Mouse (Mus musculus) liver, embryonic 11.5 days (tissue): Measurements from ENCODE around the gene Plin5. TPM values are rescaled to one million over a fixed set of nuclear protein-coding genes. Genes with fewer than 3 reads are reported as not detected.

ENCODE experiments used
- ATAC-seq: fragments of 200-750 bp; cut with Nextera tagmentation; replicated peaks from 2 replicates; pipeline ENCODE4 v1.8.0; 2017; ENCODE audit warnings: moderate number of reproducible peaks, mild to moderate bottlenecking, moderate TSS enrichment, moderate library complexity; ENCODE audit not compliant: low FRiP score
- DNase-seq: peaks from one replicate; pipeline ENCODE4 v3.0.0-alpha.2; 2017; ENCODE audit warnings: low spot score
- H3K27ac ChIP-seq: fragments of 300-500 bp; sonication (generic); 2 replicates; pipeline ENCODE4 v1.5.1; 2014; ENCODE audit warnings: mild to moderate bottlenecking, low read depth, low read length, control low read depth
- H3K27me3 ChIP-seq: fragments of 300-500 bp; sonication (generic); replicated peaks from 2 replicates; pipeline ENCODE4 v1.6.1; 2014; ENCODE audit warnings: low read length, mixed read lengths; ENCODE audit not compliant: control insufficient read depth, insufficient read depth
- H3K36me3 ChIP-seq: fragments of 300-500 bp; sonication (generic); 2 replicates; pipeline ENCODE4 v1.6.1; 2014; ENCODE audit warnings: mild to moderate bottlenecking, low read length, moderate library complexity, mixed read lengths; ENCODE audit not compliant: control insufficient read depth, insufficient read depth
- H3K4me1 ChIP-seq: fragments of 300-500 bp; sonication (generic); replicated peaks from 2 replicates; pipeline ENCODE4 v1.6.1; 2014; ENCODE audit warnings: low read length, mixed read lengths; ENCODE audit not compliant: control insufficient read depth, insufficient read depth
- H3K4me2 ChIP-seq: fragments of 300-500 bp; sonication (generic); 2 replicates; pipeline ENCODE4 v1.6.1; 2014; ENCODE audit warnings: mild to moderate bottlenecking, control low read depth, moderate library complexity
- H3K4me3 ChIP-seq: fragments of 300-500 bp; sonication (generic); 2 replicates; pipeline ENCODE4 v1.5.1; 2014; ENCODE audit warnings: low read depth, low read length, control low read depth
- H3K9ac ChIP-seq: fragments of 300-500 bp; sonication (generic); 2 replicates; pipeline ENCODE4 v1.6.1; 2014; ENCODE audit warnings: low read depth, low read length, control low read depth
- H3K9me3 ChIP-seq: fragments of 300-500 bp; sonication (generic); 2 replicates; pipeline ENCODE4 v1.6.1; 2016; ENCODE audit warnings: low read length, inconsistent platforms, mixed read lengths; ENCODE audit not compliant: control insufficient read depth
- WGBS: fragments of 180-500 bp; shearing (Covaris S2); extraction: QIAGEN DNeasy Blood & Tissue Kit; methylation state at CpG from one replicate; pipeline ENCODE4 v1.1.7; 2014; 5-methylcytosine and 5-hydroxymethylcytosine counted together
- polyA plus RNA-seq: library from polyadenylated mRNA; unstranded; fragments of >200 nt; fragmentation: Nextera tagmentation; extraction: Ambion mirVana; gene quantifications from 2 replicates; pipeline ENCODE4 v1.2.1, GENCODE M21; 2014

Plin5 gene
- polyA plus RNA-seq, 1 experiment from 2014 or later = 0.43 TPM

GRCm38 (mm10) chr17:56137839-56138613 lies 20.6 kb upstream of the Plin5 start:
- H3K36me3 ChIP-seq = no peaks in the 10 kb centered on the region
- H3K27ac ChIP-seq = no peak overlapping the region
- H3K4me2 ChIP-seq = peak overlapping the region; percentile 3
- no peaks in the 10 kb centered on the region for H3K9me3 ChIP-seq
- peaks cover 40% of the 10 kb centered on the region for H3K4me1 ChIP-seq
- no peak for ATAC-seq
- no peak for DNase-seq
- H3K9ac ChIP-seq = no peak overlapping the region
- 23% methylated on average over 25 of the region's 25 CpGs for WGBS
- no peak overlapping the region for H3K4me3 ChIP-seq
- peaks cover 47% of the 10 kb centered on the region for H3K27me3 ChIP-seq

DNA sequence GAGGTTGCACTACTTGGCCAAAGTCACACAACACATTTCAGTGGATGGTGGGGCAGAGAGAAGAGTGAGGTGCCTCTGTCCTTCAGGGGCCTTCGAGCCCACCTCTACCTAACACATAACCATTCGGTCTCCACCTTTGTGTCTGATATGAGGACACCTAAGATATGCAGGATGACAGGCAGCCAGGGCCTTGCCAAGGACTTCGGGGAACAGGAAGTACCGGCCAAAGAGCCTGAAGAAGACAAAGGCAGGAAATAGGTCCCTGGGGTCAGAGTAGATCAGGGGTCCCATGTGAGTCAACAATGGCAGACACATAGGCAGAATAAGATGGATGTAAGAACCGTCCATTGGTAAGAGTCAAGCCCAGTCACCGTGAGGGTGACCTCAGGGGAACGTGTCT lies 19.2 kb upstream of the Plin5 start:
- Histone ChIP-seq H3K27me3 (peaks cover 33% of the 10 kb centered on the region), H3K27ac (no peak overlapping the region), H3K9ac (no peak overlapping the region), H3K9me3 (no peaks in the 10 kb centered on the region), H3K4me3 (no peak overlapping the region), H3K4me2 (no peak overlapping the region), H3K36me3 (no peaks in the 10 kb centered on the region), H3K4me1 (peaks cover 32% of the 10 kb centered on the region)
- no peak for ATAC-seq
- no peak for DNase-seq
- WGBS = 69% methylated on average over 7 of the region's 7 CpGs

GRCm38 (mm10) chr17:56134463-56134971 lies 17.1 kb upstream of the Plin5 start:
- Histone ChIP-seq H3K27ac (peak overlapping the region; percentile 77; the same call in 1 of the 2 replicates), H3K27me3 (peaks cover 13% of the 10 kb centered on the region), H3K9ac (0 out of 2 replicates have a peak overlapping the region, but pooled peaks have one; percentile 44), H3K9me3 (no peaks in the 10 kb centered on the region), H3K4me1 (peaks cover 27% of the 10 kb centered on the region), H3K4me2 (peak overlapping the region; percentile 92), H3K4me3 (peak overlapping the region; percentile 54), H3K36me3 (no peaks in the 10 kb centered on the region)
- WGBS = 2% methylated on average over 27 of the region's 27 CpGs
- ATAC-seq (peak; percentile 57), DNase-seq (peak; percentile 73)

GRCm38 (mm10) chr17:56133457-56134363 lies 16.3 kb upstream of the Plin5 start:
- H3K9ac ChIP-seq = peak overlapping the region; percentile 35
- peak overlapping the region; percentile 77 for H3K27ac ChIP-seq
- H3K4me2 ChIP-seq = peak overlapping the region; percentile 92
- ATAC-seq = peak; percentile 70
- WGBS = 9% methylated on average over 18 of the region's 21 CpGs
- H3K4me3 ChIP-seq = peak overlapping the region; percentile 54
- DNase-seq = peak; percentile 73
- H3K27me3 ChIP-seq = peaks cover 5% of the 10 kb centered on the region
- peaks cover 24% of the 10 kb centered on the region for H3K4me1 ChIP-seq
- no peaks in the 10 kb centered on the region for H3K9me3 ChIP-seq
- H3K36me3 ChIP-seq = no peaks in the 10 kb centered on the region

DNA sequence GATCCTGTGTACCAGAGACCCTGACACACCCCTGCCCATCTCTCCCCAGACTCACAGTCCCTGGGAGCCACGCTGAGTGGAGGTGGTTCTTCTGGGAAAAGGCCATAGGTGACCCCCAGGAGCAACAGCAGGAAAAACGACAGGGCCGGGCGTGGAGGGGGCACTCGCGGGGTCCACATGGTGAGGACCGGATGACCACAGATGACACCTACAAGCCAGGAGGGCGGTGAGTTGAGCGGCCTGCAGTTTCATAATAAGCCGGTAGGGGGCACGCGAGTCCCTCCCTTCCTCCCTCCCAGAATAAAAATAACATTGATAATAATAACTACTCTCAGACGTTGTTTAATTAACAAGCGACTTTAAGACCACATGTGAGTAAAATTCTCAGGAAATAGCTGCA lies 15.3 kb upstream of the Plin5 start:
- no peaks in the 10 kb centered on the region for H3K36me3 ChIP-seq
- H3K9ac ChIP-seq = no peak overlapping the region
- 0 out of 2 replicates have a peak overlapping the region, but pooled peaks have one; percentile 10 for H3K4me3 ChIP-seq
- DNase-seq = peak; percentile 72
- peaks cover 21% of the 10 kb centered on the region for H3K4me1 ChIP-seq
- no peak for ATAC-seq
- peak overlapping the region; percentile 43 for H3K4me2 ChIP-seq
- WGBS = 2% methylated on average over 14 of the region's 14 CpGs
- H3K9me3 ChIP-seq = no peaks in the 10 kb centered on the region
- H3K27ac ChIP-seq = no peak overlapping the region; the same call in 1 of the 2 replicates
- no peaks in the 10 kb centered on the region for H3K27me3 ChIP-seq

DNA sequence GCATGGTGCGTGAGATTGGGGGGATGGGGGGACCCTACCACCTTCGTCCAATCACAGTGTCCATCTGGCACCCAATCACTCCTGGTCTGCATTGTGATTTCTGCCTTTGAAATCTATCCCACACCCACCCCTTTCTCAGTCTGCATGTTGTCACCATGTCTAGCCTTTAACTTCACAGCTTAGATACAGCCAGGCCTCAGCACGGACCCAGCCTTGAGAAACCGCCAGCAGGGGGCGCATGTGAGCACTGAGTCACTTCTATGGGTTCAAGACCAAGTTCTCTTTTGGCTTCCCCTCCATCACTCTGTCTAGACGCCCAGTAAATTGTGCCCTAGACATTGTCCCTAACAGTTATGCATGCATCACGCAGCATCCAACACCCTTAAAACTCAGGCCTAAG lies 14.4 kb upstream of the Plin5 start:
- H3K27me3 ChIP-seq = no peaks in the 10 kb centered on the region
- 42% methylated on average over 7 of the region's 7 CpGs for WGBS
- H3K4me3 ChIP-seq = no peak overlapping the region
- H3K4me2 ChIP-seq = no peak overlapping the region
- no peaks in the 10 kb centered on the region for H3K36me3 ChIP-seq
- no peak for DNase-seq
- H3K4me1 ChIP-seq = peaks cover 21% of the 10 kb centered on the region
- H3K27ac ChIP-seq = no peak overlapping the region
- no peak for ATAC-seq
- no peak overlapping the region for H3K9ac ChIP-seq
- no peaks in the 10 kb centered on the region for H3K9me3 ChIP-seq

DNA sequence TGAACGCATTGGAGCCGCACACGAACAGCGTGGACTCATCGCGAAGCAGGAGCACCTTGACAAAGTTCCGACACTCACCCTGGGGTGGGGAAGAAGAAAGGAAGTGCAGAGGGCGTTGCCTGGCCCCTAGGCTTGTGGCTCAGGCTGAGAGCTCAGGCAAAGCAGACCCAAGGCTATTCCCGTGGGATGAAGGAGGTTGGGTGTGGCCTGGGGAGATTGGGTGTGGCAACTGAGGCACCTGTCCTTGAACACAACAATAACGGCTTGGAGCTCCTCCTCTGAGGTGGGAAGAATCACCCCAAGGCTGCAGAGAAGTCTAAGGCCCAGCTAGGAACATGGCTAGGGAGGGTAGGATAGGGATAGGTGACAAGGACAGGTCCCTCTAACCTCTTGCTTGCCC lies 13.7 kb upstream of the Plin5 start:
- Histone ChIP-seq H3K27me3 (no peaks in the 10 kb centered on the region), H3K9me3 (no peaks in the 10 kb centered on the region), H3K36me3 (no peaks in the 10 kb centered on the region), H3K27ac (no peak overlapping the region), H3K4me3 (no peak overlapping the region), H3K4me1 (peaks cover 21% of the 10 kb centered on the region), H3K4me2 (no peak overlapping the region), H3K9ac (no peak overlapping the region)
- no peak for ATAC-seq
- WGBS = 92% methylated on average over 10 of the region's 10 CpGs
- DNase-seq = no peak

- WGBS = 75% methylated on average over 15 of the region's 15 CpGs
- Histone ChIP-seq H3K9ac (no peak overlapping the region), H3K4me3 (no peak overlapping the region), H3K4me1 (peaks cover 3% of the 10 kb centered on the region; the same call in 1 of the 2 replicates), H3K36me3 (no peaks in the 10 kb centered on the region), H3K27me3 (peaks cover 20% of the 10 kb centered on the region), H3K9me3 (no peaks in the 10 kb centered on the region), H3K27ac (no peak overlapping the region), H3K4me2 (no peak overlapping the region)
- DNase-seq (no peak), ATAC-seq (no peak)
Observed at GRCm38 (mm10) chr17:56128246-56128645, 10.8 kb upstream of the Plin5 start.
